Mouse (Mus musculus) intestine, embryonic 16.5 days (tissue): Measurements from ENCODE around the gene Olfr1048. TPM values are rescaled to one million over a fixed set of nuclear protein-coding genes. Genes with fewer than 3 reads are reported as not detected.
"Not testable (repeated sequence)": the region's sequence is repeated elsewhere in the genome, so short reads cannot be mapped to it uniquely, and the experiment has no call there.

ENCODE experiments used
- ATAC-seq: fragments of 200-750 bp; cut with Nextera tagmentation; 2 replicates; pipeline ENCODE4 v1.8.0; 2017; ENCODE audit warnings: moderate TSS enrichment, moderate library complexity
- H3K27ac ChIP-seq: fragments of 300-500 bp; sonication (generic); 2 replicates; pipeline ENCODE4 v1.5.1; 2014; ENCODE audit warnings: mild to moderate bottlenecking, low read length
- H3K27me3 ChIP-seq: fragments of 300-500 bp; sonication (generic); replicated peaks from 2 replicates; pipeline ENCODE4 v1.6.1; 2014; ENCODE audit warnings: low read length, control low read depth, mixed read lengths; ENCODE audit not compliant: control insufficient read depth, insufficient read depth
- H3K36me3 ChIP-seq: fragments of 300-500 bp; sonication (generic); 2 replicates; pipeline ENCODE4 v1.6.1; 2014; ENCODE audit warnings: low read length, control low read depth; ENCODE audit not compliant: control insufficient read depth, insufficient read depth
- H3K4me1 ChIP-seq: fragments of 300-500 bp; sonication (generic); 2 replicates; pipeline ENCODE4 v1.6.1; 2014; ENCODE audit warnings: low read length, control low read depth, mixed read lengths; ENCODE audit not compliant: control insufficient read depth, insufficient read depth
- H3K4me2 ChIP-seq: fragments of 300-500 bp; sonication (generic); 2 replicates; pipeline ENCODE4 v1.6.1; 2014; ENCODE audit warnings: low read depth, low read length, control low read depth
- H3K4me3 ChIP-seq: fragments of 300-500 bp; sonication (generic); 2 replicates; pipeline ENCODE4 v1.5.1; 2014; ENCODE audit warnings: mild to moderate bottlenecking, low read length
- H3K9ac ChIP-seq: fragments of 300-500 bp; sonication (generic); 2 replicates; pipeline ENCODE4 v1.6.1; 2014; ENCODE audit warnings: low read depth, low read length
- H3K9me3 ChIP-seq: fragments of 300-500 bp; sonication (generic); 2 replicates; pipeline ENCODE4 v1.6.1; 2016; ENCODE audit warnings: low read length, control low read depth; ENCODE audit not compliant: control insufficient read depth
- WGBS: fragments of 180-500 bp; shearing (Covaris S2); extraction: QIAGEN DNeasy Blood & Tissue Kit; methylation state at CpG from one replicate; pipeline ENCODE4 v1.1.7; 2014; 5-methylcytosine and 5-hydroxymethylcytosine counted together
- polyA plus RNA-seq: library from polyadenylated mRNA; unstranded; fragments of >200 nt; fragmentation: Nextera tagmentation; extraction: Ambion mirVana; gene quantifications from 2 replicates; pipeline ENCODE4 v1.2.1, GENCODE M21; 2015

The Olfr1048 gene
- not detected in 2 replicates for polyA plus RNA-seq

DNA sequence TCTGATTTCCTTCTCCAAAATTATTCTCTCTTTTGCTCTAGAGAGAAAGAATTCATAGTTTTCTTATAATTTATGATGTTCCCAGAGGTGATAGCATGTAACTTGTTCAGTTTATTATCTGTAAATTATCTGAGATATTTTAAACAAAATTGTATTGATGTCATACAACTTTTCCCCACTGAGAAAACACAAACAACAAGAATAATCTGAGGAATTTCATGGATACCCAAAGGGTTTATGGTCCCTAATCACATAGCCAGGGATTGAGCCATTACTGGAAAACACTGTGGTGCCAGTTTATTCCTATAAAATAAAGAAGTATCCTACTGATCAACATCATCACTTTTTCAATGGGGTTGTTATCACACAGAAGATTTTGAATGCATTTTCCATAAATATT, at the start of gene Olfr1048:
Gene Olfr1048 (minus strand): TSS at position 101 of the 400 bp plus-strand sequence.
- Histone ChIP-seq H3K4me1 (no peaks in the 10 kb centered on the region), H3K9ac (no peak within 1 kb of the TSS), H3K27ac (no peak within 1 kb of the TSS), H3K4me2 (no peak within 1 kb of the TSS), H3K4me3 (no peak within 1 kb of the TSS), H3K36me3 (no peaks in the 10 kb centered on the region), H3K9me3 (no peaks in the 10 kb centered on the region), H3K27me3 (no peaks in the 10 kb centered on the region)
- ATAC-seq: no peak

DNA sequence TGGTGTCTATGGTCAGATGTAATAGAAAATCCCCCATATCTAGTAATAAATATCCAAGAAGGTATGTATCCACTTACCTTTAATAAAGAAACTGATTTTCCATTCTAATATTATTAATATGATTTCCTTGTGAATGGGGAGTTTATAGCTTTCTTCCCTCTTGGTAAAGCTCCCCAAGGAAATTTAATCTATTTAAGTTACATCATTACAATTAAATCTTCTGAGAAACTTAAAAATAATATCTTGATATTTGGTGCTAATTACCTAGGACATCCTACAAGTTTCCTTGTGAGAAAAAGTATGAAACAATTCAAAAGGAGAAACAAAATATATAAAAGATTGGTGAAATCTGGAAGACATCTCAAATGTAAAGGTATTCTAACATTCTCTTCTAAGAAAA, 38.9 kb upstream of the Olfr1048 start, which contains the start of gene Olfr1051:
Gene Olfr1051 (minus strand): TSS at position 101 of the 400 bp plus-strand sequence.
- H3K4me2 ChIP-seq, H3K27me3 ChIP-seq, H3K4me1 ChIP-seq, H3K27ac ChIP-seq, H3K36me3 ChIP-seq, H3K9ac ChIP-seq, H3K9me3 ChIP-seq, H3K4me3 ChIP-seq, ATAC-seq: not testable (repeated sequence)

DNA sequence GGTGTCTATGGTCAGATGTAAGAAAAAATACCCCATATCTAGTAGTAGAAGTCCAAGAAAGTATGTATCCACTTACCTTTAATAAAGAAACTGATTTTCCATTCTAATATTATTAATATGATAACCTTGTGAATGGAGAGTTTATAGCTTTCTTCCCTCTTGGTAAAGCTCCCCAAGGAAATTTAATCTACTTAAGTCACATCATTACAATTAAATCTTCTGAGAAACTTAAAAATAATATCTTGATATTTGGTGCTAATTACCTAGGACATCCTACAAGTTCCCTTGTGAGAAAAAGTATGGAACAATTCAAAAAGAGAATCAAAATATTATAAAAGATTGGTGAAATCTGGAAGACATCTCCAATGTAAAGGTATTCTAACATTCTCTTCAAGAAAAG, 18.1 kb upstream of the Olfr1048 start, which contains the start of gene Olfr1049:
Gene Olfr1049 (minus strand): TSS at position 101 of the 400 bp plus-strand sequence.
- ATAC-seq, H3K4me3 ChIP-seq, H3K27me3 ChIP-seq, H3K4me2 ChIP-seq, H3K4me1 ChIP-seq, H3K9me3 ChIP-seq, H3K36me3 ChIP-seq, H3K27ac ChIP-seq, H3K9ac ChIP-seq: not testable (repeated sequence)

GRCm38 (mm10) chr2:86231301-86231700, 8.8 kb downstream of the Olfr1048 start, which contains the start of gene Olfr1047:
TSS of gene Olfr1047 (minus strand) at chr2:86231401.
- Histone ChIP-seq H3K4me3 (no peak within 1 kb of the TSS), H3K4me1 (no peaks in the 10 kb centered on the region), H3K9me3 (no peaks in the 10 kb centered on the region), H3K27ac (no peak within 1 kb of the TSS), H3K27me3 (no peaks in the 10 kb centered on the region), H3K4me2 (no peak within 1 kb of the TSS), H3K9ac (no peak within 1 kb of the TSS), H3K36me3 (no peaks in the 10 kb centered on the region)
- 92% methylated on average over 1 of the region's 1 CpGs for WGBS
- ATAC-seq: no peak

DNA sequence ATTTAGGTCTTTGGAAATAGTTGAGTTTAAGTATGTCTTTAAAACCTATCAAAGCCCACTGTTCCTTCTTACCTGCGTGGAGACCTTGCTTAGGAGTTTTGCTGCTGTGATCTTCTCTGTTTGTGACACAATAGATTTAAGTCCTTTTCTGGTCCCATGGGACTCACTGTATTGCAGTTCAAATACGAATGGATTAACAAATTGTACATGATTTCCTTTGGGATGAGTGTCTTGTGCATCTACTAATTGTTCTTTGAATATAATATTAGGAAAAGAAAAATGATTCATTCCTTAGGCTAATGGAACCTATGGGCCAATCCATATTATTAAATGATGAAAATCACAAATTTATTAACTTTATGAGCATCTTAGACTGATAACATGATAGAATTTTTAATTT, 20.9 kb downstream of the Olfr1048 start, which contains the start of gene Olfr1046:
Gene Olfr1046 (minus strand): TSS at position 101 of the 400 bp plus-strand sequence.
- Histone ChIP-seq H3K36me3 (no peaks in the 10 kb centered on the region), H3K9ac (no peak within 1 kb of the TSS), H3K9me3 (no peaks in the 10 kb centered on the region), H3K27me3 (no peaks in the 10 kb centered on the region), H3K4me3 (no peak within 1 kb of the TSS), H3K4me1 (no peaks in the 10 kb centered on the region), H3K27ac (no peak within 1 kb of the TSS), H3K4me2 (no peak within 1 kb of the TSS)
- ATAC-seq: no peak
- 72% methylated on average over 2 of the region's 2 CpGs for WGBS

GRCm38 (mm10) chr2:86202909-86203308, 37.2 kb downstream of the Olfr1048 start, which contains the start of gene Olfr1045:
TSS of gene Olfr1045 (minus strand) at chr2:86203009.
- Histone ChIP-seq H3K4me1 (no peaks in the 10 kb centered on the region), H3K4me3 (no peak within 1 kb of the TSS), H3K36me3 (no peaks in the 10 kb centered on the region), H3K9ac (no peak within 1 kb of the TSS), H3K27ac (no peak within 1 kb of the TSS), H3K9me3 (no peaks in the 10 kb centered on the region), H3K27me3 (no peaks in the 10 kb centered on the region), H3K4me2 (no peak within 1 kb of the TSS)
- no peak for ATAC-seq

GRCm38 (mm10) chr2:86195863-86196262, 44.2 kb downstream of the Olfr1048 start:
- no peak overlapping the region for H3K4me2 ChIP-seq
- no peak overlapping the region for H3K9ac ChIP-seq
- H3K4me3 ChIP-seq: no peak overlapping the region
- 47% methylated on average over 1 of the region's 1 CpGs for WGBS
- H3K4me1 ChIP-seq: no peaks in the 10 kb centered on the region
- H3K27ac ChIP-seq: no peak overlapping the region
- H3K27me3 ChIP-seq: no peaks in the 10 kb centered on the region
- H3K36me3 ChIP-seq: no peaks in the 10 kb centered on the region
- no peak for ATAC-seq
- H3K9me3 ChIP-seq: no peaks in the 10 kb centered on the region

GRCm38 (mm10) chr2:86185583-86185982, 54.5 kb downstream of the Olfr1048 start, which contains the start of gene Olfr52:
TSS of gene Olfr52 (minus strand) at chr2:86185683.
- H3K4me1 ChIP-seq: no peaks in the 10 kb centered on the region
- no peak for ATAC-seq
- no peak within 1 kb of the TSS for H3K4me3 ChIP-seq

More at GRCm38 (mm10) chr2:86185583-86185982, 54.5 kb downstream of the Olfr1048 start, which contains the start of gene Olfr52:
- Histone ChIP-seq H3K27me3 (no peaks in the 10 kb centered on the region), H3K9ac (no peak within 1 kb of the TSS), H3K4me2 (no peak within 1 kb of the TSS), H3K27ac (no peak within 1 kb of the TSS), H3K36me3 (no peaks in the 10 kb centered on the region), H3K9me3 (no peaks in the 10 kb centered on the region)
